In the genomic region with DNA sequence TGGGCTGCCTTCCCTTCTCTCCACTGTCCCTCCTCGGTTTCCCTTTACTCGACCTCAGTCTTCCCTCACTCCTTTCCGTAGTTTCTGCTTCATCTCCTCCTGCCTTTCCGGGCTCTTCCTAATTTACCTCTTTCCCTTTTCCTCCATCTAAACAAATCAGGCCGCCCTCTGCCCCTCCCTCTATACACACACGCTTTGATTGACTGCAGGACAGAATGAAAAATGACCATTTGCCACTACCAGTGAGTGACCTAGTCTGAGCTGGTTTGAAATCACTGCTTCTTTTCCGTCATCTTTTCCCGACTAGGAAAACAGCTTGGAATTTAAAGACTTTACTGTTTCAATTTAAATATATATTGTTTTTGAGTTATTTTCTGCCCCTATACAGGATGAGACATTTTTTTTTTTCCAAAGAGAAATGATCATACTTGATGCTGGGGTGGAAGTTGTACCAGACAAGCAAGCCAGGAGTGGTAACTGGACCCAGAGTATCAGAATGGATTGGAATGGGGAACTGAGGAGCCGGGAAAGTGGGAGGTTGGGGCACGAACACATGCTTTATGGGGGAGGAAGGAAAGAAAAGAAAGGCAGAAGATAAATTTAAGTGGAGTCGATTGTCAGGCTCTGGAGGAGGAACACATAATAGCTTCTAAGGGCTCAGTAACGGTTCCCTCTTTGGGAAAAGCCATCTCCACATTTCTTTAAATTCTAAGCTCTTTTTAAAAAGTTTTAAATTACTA, we compare ENCODE assay signal across 8 mouse cellular contexts.
DNase-seq lines count a peak whose midpoint lies in the region; ATAC-seq and TF ChIP-seq lines count a peak whose summit lies in the region.

No protein-coding gene starts in this region.

- no peaks in the 10 kb centered on the region for H3K9me3 ChIP-seq in embryonic facial prominence, embryonic 15.5 days (replicated peaks)
- no peaks in the 10 kb centered on the region for H3K9me3 ChIP-seq in intestine, postnatal 0 days (ENCODE audit: control insufficient read depth)
- no peaks in the 10 kb centered on the region for H3K9me3 ChIP-seq in neural tube, embryonic 14.5 days (ENCODE audit: control insufficient read depth, low read length)

- H3K4me3 ChIP-seq in liver, adult 2 months (ENCODE audit: insufficient read depth, low read depth, low read length): peak overlapping the region; percentile 44; the same call in 1 of the 2 replicates
- peak overlapping the region; percentile 54 for H3K4me3 ChIP-seq in embryonic facial prominence, embryonic 15.5 days (replicated peaks)
- peak overlapping the region; percentile 39 for H3K4me3 ChIP-seq in intestine, postnatal 0 days (ENCODE audit: low read depth, low read length)
- peak overlapping the region; percentile 29 for H3K4me3 ChIP-seq in neural tube, embryonic 14.5 days (ENCODE audit: low read depth, low read length)

- H3K4me2 ChIP-seq in embryonic facial prominence, embryonic 15.5 days (replicated peaks): peak overlapping the region; percentile 89
- H3K4me2 ChIP-seq in intestine, postnatal 0 days (replicated peaks; ENCODE audit: low read depth): peak overlapping the region; percentile 68
- peak overlapping the region; percentile 67 for H3K4me2 ChIP-seq in neural tube, embryonic 14.5 days (ENCODE audit: low read depth, low read length)

- H3K9ac ChIP-seq in liver, adult 2 months (ENCODE audit: low read depth, low read length): no peak overlapping the region
- peak overlapping the region; percentile 40 for H3K9ac ChIP-seq in embryonic facial prominence, embryonic 15.5 days
- 0 out of 2 replicates have a peak overlapping the region, but pooled peaks have one; percentile 13 for H3K9ac ChIP-seq in intestine, postnatal 0 days (ENCODE audit: low read depth, low read length)
- peak overlapping the region; percentile 50 for H3K9ac ChIP-seq in neural tube, embryonic 14.5 days (replicated peaks; ENCODE audit: low read depth, low read length)

- no peak for DNase-seq in liver, adult 2 months (ENCODE audit: extremely low read depth, low read depth, low spot score)
- DNase-seq in liver: no peak
- DNase-seq in T-cell, adult 2 months (ENCODE audit: low spot score): no peak
- DNase-seq in layer of hippocampus, postnatal 25 days (ENCODE audit: extremely low spot score in 1 of 2, low spot score in 1 of 2): no peak
- DNase-seq in left cerebral cortex, postnatal 4 days: no peak

- no peaks in the 10 kb centered on the region for H3K4me1 ChIP-seq in liver, adult 2 months (ENCODE audit: control insufficient read depth, insufficient read depth, low read length)
- peaks cover 10% of the 10 kb centered on the region; the same call in 1 of the 2 replicates for H3K4me1 ChIP-seq in embryonic facial prominence, embryonic 15.5 days
- H3K4me1 ChIP-seq in intestine, postnatal 0 days (replicated peaks; ENCODE audit: control insufficient read depth, insufficient read depth, low read length): no peaks in the 10 kb centered on the region
- H3K4me1 ChIP-seq in neural tube, embryonic 14.5 days (ENCODE audit: control insufficient read depth, insufficient read depth, low read length): peaks cover 5% of the 10 kb centered on the region

- H3K27me3 ChIP-seq in liver, adult 2 months (ENCODE audit: control insufficient read depth, insufficient read depth, low read length): peaks cover 8% of the 10 kb centered on the region
- H3K27me3 ChIP-seq in embryonic facial prominence, embryonic 15.5 days: peaks cover 4% of the 10 kb centered on the region; the same call in 1 of the 2 replicates
- peaks cover 12% of the 10 kb centered on the region for H3K27me3 ChIP-seq in intestine, postnatal 0 days (replicated peaks; ENCODE audit: control insufficient read depth, insufficient read depth, low read length)
- H3K27me3 ChIP-seq in neural tube, embryonic 14.5 days (ENCODE audit: control insufficient read depth, insufficient read depth, low read length): no peaks in the 10 kb centered on the region

- no peak for TF ChIP-seq CTCF in liver, adult 2 months (IDR thresholded peaks at IDR 0.05; ENCODE audit: low read depth, low read length)
- TF ChIP-seq CTCF in intestine, postnatal 0 days (IDR thresholded peaks at IDR 0.05; ENCODE audit: low read depth): no peak

- H3K27ac ChIP-seq in liver, adult 2 months (replicated peaks; ENCODE audit: insufficient read depth, low read depth, low read length): no peak overlapping the region
- H3K27ac ChIP-seq in embryonic facial prominence, embryonic 15.5 days (replicated peaks): no peak overlapping the region
- H3K27ac ChIP-seq in intestine, postnatal 0 days (ENCODE audit: low read depth, low read length): no peak overlapping the region
- peak overlapping the region; percentile 40; the same call in 1 of the 2 replicates for H3K27ac ChIP-seq in neural tube, embryonic 14.5 days (ENCODE audit: low read depth, low read length)

- H3K36me3 ChIP-seq in liver, adult 2 months (ENCODE audit: control insufficient read depth, insufficient read depth, low read length): no peaks in the 10 kb centered on the region
- H3K36me3 ChIP-seq in embryonic facial prominence, embryonic 15.5 days: no peaks in the 10 kb centered on the region
- no peaks in the 10 kb centered on the region for H3K36me3 ChIP-seq in intestine, postnatal 0 days (ENCODE audit: control insufficient read depth, insufficient read depth)
- H3K36me3 ChIP-seq in neural tube, embryonic 14.5 days (ENCODE audit: control insufficient read depth, insufficient read depth, low read length): 0 out of 2 replicates have a peak, but pooled peaks cover 4% of the 10 kb centered on the region

- 32% methylated on average over 12 of the region's 12 CpGs for WGBS in liver, adult 2 months
- WGBS in embryonic facial prominence, embryonic 15.5 days: 29% methylated on average over 12 of the region's 12 CpGs
- 30% methylated on average over 12 of the region's 12 CpGs for WGBS in intestine, postnatal 0 days
- 8% methylated on average over 12 of the region's 12 CpGs for WGBS in neural tube, embryonic 14.5 days

- intact Hi-C loops in left cerebral cortex, postnatal 4 days (cut with DNase I): no loop called here

- TF ChIP-seq POLR2A in liver, adult 2 months (IDR thresholded peaks at IDR 0.05; ENCODE audit: extremely low read depth, insufficient read depth, low read length): no peak

- no peak for ATAC-seq in embryonic facial prominence, embryonic 15.5 days (ENCODE audit: insufficient number of reproducible peaks, low FRiP score, low TSS enrichment, low read depth)
- no peak for ATAC-seq in intestine, postnatal 0 days
- ATAC-seq in neural tube, embryonic 14.5 days (ENCODE audit: low read depth): no peak

- H3K79me2 ChIP-seq in liver, adult 2 months (ENCODE audit: control insufficient read depth, insufficient read depth, low read length): no peaks in the 10 kb centered on the region
